Mouse (Mus musculus) neural tube, embryonic 10.5 days (tissue): ENCODE data around the gene Dtx4.

Experiments
- DNase-seq: peaks from one replicate; pipeline ENCODE4 v3.0.0-alpha.2; 2017; ENCODE audit warnings: low spot score; ENCODE audit errors: extremely low spot score

Gene Dtx4

DNA sequence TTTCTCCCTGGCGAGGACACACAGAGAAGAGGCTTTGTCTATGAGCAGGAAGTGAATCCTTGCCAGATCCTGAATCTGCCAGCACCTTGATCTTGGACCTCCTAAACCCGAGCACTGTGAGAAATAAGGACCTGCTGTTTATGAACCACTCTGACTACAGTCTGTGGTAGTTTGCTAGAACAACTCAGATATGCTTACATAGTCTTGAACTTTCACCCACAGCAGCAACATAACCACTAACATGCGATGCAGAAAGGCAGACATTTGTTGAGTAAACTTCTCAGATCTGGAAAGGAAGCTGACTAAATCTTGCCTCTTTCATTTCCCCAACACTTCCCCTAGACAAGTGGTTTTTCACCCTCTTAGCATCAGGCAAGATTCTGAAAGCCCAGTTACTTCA is 29.4 kb downstream of the Dtx4 start:
- no peak for DNase-seq

DNA sequence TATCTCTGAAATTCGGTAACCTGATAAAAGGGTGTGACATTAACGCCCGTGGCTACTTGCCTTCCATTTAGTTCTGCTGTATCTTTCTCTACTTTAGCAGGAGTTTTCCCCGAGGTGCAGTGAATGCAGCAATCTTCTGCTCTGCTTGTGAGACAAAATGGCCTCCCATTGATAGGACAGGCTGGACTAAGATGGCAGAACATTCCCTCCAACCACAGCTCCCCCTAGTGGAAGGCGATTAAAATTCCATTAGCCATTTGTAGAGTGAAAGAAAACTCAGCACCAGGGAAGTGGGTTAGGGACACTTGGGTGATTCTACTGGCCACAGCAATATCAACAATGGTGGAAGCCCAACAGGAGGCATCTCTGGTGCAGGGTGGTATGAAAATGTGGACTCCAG is 33.8 kb downstream of the Dtx4 start:
- no peak for DNase-seq

DNA sequence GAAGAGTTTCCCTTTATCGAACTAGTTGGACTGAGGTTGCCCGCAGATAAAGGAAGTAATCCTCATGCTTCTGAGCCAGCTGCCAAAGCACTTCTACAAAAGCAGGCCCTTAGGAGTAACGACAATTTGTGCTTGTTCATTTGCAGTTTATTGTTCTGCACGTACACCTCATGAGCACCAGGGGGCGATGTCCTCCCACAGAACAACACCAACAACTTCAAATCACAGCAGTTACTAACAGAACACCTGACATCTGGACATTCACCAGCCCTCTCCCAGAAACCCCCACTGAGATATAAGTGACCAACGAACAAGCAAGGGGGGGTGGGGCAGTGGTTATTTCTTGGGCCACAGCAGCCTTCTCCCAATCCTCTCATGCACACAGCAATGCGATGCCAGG is 35.0 kb downstream of the Dtx4 start:
- peak; percentile 42 for DNase-seq

DNA sequence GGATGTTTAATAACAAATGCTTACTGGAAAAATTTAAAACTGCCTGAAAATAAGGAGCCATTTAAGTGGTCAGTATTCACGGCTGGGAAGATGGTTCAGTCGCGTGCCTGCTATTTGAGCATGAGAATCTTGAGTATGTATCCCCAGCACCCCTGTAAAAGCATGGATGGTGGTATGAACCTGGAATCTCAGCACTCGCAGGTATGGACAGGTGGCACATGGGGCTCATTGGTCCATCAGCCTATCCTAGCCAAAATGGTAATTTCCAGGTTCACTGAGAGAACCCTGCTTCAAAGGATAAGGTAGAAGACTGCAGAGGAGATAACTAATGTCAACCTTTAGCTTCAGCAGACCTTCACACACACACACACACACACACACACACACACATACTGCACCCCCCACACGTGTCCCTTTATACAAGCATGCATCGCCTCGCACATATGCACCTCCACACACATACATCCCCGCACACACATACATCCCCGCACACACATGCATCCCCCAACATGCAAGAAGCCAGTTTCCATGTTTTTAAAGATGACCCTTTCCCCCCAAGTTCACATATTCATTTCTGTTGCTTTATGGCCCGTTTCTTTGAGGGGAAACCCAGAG is 35.6 kb downstream of the Dtx4 start:
- peak; percentile 11 for DNase-seq

DNA sequence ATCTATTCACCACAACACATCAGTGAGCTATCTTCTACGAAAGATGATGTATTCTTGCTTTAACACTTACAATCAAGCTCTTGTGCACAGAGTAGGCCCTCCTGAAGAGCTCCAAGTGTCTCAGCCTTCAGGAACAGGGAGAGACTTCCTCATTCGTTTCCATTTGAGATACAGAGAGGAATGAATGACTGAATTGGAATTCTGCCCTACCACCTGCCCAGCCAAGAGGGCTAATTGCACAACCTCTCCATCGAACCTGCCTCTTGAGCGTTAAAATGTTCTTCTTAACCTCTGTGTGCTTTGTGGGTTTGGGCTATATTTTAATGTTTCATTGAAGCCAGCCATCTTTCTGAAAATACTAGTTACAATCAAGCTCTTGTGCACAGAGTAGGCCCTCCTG is 36.6 kb downstream of the Dtx4 start:
- DNase-seq: peak; percentile 8

DNA sequence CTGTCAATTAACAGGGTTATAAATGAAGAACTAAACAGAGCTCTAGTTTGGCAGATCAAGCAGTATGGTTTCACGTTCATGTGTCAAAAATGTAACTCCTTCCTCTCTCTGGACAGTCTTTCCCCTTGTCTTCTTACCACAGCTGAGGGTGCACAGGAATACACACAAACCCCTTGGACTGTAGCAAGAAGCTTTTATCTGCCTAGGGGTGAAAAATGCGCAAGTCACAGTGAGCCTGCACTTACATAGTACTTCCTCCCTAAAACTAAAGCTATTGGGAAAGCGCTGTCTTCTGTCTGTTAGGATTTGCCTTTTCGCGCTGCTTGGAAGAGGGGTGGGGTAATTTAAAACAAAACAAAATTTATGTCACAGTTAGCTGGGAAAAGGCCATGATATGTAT is 37.1 kb downstream of the Dtx4 start:
- peak; percentile 12 for DNase-seq

DNA sequence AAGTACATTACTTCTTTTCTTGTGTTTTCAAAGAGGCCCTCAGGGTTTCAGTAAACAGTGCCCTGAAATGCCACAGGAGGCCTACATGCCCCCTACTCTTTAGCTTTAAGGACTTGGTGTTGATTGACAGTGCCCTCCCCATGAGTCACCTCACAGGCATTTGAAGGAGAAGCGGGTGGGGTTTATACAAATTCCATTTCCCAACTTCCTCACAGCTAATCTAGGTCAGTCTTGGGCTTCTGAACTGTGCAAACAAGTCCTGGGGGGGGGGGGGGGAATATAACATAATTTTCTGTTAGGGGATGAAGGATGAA is 37.6 kb downstream of the Dtx4 start:
- peak; percentile 12 for DNase-seq

DNA sequence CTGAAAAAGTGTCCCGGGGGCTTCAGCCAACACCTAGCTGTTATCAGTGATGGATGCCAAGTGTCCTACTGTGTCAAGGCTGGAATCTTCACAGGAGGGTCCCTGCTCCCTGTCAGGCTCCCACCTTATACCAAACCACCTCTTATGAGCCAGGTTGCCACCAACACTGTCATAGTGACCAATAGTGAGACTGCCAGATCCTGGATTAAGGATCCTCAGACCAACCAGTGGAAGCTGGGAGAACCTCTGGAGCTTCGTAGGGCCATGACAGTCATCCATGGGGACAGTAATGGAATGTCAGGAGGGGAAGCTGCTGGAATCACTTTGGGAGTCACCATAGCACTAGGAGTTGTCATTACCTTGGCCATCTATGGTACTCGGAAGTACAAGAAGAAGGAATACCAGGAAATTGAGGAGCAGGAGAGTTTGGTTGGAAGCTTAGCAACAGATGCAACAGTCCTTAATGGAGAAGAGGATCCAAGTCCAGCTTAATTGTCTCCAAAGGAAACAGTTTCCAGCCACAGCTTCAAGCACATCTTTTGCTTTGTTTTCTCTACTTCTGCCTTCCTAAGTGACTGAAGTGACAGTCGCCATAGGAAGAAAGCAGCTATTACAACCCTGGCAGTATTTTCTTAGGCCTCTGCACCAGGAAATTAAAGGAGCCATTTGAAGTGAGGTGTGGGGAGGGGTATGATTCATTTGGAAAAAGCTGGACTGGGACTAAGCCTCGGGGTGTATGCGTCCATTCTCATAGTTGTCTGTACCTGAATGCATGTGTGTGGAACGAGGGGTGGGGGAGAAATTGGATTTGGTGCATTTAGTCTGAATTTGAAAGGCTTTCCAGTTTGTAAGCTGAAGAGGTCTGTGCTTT is 38.2 kb downstream of the Dtx4 start:
- DNase-seq: peak; percentile 11

DNA sequence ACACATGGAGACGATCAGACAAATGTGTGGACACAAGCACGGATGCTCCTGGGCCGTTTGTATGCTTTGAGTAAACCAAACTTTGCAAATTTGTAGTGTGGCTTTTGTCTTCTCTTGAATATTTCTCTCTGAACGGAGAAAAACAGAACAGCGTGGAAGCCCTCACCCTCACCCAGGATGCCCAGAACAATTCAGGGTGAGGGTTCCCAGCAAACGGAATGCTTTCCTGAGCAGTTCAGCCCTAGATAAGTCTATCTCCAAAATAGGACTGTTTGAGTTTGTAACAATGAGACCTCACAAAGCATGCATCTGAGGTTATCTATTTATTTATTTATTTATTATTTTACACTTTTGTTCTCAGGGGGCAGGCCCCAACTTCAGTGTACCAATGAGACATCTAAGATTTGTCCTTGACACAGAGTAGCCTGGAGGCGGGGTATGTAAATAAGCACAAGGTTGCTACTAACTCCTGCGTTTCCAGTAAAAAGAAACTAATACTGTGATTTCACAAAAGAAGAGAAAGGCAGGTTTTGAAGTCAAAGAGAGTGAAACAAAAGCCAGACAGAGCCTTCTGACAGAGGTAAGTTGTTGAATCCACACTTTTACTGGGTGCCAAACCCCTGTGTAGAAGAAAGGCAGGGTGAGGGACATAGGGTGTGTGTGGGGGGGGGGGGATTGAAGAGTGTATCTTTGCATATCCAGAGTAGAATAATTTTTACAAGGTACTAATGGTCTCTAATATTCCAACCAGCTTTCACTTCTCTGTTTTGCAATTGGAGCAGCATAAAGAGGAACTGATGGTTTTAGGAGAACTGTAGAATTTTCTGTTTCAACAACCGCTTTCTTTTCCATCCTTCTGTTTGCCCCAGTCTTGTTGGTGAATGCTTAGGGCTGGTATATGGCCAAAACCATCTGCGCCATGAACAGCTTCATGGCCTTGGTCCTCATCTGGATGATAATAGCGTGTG is 40.7 kb downstream of the Dtx4 start, which contains the start of gene Mpeg1:
TSS of gene Mpeg1 (plus strand) at position 498 of the 968 bp plus-strand sequence.
- DNase-seq: no peak

DNA sequence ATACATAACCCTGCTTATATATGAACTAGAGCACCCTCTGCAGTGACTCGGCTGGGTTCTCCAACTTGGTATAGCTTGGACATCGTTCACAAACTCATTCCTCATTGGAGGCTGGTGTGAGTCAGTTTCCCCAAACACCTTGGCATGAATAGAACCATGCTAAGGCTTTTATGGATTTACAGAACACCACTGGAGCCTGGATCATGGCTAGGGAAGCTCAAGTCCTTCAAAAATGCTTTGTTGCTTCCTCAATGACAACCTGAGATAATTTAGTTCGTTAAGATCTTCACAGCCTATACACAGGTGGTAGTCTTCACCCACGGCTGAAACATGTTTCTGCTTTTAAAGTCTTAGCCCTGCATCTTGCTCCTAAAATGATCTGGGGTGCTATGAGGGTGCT is 41.7 kb downstream of the Dtx4 start:
- DNase-seq: no peak

DNA sequence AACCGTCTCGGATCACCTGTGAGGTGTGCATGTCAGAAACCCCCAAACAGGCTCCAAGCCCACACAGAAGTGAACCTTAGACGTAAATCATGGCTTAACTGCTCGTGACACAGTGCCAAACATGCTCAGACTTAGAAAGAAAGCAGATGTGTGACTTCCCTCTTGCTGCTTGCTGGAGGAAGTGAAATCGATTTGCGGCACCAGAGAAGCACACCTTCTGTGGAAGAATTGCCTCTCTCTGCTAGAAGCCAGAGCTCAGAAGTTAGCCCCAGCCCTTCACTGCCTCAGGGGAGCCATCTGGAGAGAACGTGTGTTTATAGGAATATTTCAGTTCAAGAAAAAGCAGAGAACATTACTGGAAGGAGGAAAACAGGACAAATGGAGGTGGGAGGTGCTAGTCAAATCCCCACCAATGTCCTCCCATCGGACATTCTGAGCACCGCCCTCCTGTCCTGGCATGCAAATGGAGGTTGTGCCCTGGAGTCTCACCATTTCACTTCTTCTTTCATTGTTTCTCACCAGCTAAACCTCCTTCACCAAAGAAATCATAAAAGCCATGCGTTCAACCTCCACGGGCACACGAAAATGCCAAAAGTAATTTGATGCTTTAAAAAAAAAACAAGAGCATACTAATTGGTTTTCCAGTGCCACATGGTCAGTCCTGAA is 43.7 kb downstream of the Dtx4 start:
- peak; percentile 12 for DNase-seq

DNA sequence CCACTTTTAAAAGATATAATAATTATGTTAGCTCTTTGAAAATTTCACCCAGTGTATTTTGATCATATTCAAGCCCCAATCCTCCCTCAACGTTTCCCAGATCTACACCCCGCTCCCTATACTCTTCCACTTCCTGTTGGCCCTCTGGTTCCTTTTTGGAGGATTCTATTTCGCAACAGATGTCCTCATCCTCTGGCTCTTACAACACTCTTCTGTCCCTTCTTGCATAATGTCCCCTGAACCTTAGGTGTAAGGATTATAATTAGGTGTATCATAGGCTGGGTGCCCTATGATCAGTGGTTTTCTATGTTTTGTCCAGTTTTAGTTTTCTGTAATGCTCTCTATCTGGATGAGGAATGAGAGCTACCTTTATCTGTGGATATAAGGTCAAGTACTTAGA is 56.2 kb downstream of the Dtx4 start:
- DNase-seq: no peak

DNA sequence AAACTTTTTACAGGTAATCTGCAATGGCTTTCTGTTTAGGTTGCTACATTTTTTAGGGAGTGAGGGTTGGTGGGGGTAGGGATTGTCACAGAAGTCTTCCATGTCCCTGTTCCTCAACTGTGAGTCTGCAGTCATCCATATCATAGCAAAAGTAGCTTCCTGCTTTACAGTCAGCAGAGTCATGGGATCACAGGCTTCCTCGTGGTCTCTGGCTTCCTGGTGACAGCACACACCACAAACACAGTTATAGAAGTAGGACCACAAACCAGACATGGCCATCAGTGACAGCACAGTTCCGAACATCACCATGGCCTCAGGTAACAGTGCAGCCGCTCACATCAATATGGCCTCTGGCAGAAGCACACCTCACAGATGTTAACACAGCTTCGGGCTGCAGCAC is 58.7 kb downstream of the Dtx4 start:
- DNase-seq: no peak

DNA sequence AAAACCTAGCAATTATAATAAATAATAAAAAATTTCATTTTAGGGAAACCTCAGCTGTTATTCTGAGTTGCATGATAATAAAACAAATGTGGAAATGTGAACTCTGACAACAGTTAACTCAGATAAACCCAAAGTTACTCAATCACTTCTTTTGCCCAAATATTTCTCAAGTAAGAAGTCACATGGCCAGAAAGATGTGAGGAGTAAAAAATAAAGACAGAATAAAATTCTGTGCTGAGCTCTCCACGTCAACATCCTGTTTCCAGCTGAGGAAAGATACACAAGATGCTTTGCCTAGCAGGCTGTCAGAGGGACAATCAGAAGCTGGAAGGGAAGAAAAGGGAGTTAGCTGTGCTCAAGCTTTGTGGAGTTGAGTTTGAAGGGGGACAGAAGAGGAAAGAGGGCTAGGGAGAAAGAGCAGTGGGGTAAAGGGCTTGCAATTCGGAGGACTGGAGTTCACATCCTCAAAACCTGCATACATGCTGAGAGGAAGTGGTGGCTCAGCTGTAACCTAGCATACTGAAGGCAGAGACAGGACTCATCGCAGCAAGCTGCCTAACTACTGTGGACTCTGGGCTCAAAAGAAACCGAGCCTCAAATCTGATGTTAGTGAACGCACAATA is 61.0 kb downstream of the Dtx4 start:
- DNase-seq: no peak

DNA sequence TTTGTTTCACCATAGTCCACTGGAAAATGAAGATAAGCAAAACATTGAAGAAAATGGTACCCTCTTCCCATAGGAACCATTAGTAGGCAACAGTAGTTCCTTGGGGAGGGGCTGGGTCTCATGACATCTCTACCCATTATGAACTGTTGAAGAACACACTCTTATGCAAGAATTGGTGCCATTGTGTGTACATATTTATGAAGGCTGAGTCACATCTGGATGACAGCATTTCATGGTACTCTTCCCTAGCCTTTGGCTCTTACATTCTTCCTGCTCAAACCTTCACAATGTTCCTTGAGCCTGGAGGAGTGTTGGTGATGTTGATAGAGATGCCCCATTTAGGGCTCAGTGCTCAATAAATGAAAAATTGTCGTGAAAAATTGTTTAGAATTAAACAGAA is 61.7 kb downstream of the Dtx4 start:
- no peak for DNase-seq

DNA sequence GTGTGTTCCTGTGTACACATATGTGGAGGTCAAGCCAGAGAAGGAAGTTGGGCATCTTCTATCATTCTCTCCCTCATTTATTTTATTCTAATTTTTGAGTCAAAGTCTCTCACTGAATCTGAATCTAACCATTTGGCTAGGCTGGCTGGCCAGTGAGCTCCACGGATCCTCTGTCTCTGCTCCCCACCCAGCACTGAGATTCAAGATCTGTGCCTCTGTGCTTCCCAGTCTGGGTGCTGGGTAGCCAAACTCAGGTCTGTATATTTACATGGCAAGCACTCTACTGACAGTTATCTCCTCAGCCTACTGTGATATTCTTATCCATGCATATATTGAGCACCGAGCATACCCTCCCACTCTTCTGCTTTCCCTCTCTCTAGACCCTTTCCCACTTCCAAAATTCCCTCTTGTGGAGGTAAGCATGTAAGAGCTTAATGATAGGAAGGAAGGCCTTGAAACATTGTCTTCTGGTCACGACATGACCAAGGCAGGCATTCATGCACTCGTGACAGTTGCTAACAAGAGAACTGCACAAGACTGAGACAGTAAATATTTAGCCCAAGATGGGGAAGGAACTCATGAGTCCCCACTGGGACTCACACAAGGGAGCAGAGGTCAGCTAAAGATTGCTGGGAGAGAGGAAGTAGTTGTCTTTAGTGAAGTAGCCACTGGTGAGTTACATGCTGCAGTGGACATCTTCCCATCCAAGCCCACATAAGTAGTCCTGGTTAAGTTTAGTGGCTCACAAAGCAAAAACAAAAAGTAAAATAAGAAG is 65.3 kb downstream of the Dtx4 start:
- no peak for DNase-seq

DNA sequence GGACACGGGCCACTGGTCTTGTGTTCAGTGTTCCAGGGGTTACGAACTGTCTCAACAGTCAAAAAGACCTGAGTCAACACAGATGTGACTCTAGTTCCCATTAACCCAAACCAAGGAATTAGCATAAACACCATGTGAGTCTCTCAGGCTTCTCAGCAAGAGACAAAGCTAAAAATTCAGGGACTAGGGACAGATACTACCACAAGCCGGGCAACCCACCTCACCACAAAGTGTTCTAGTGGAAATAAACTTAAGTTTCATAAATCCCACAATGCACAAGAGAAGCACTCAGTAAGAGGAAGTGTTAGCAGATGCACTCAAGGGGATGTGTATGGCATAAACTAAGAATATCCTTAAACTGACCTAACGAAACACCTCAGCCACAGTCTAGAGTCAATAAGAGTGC is 66.2 kb downstream of the Dtx4 start:
- no peak for DNase-seq

DNA sequence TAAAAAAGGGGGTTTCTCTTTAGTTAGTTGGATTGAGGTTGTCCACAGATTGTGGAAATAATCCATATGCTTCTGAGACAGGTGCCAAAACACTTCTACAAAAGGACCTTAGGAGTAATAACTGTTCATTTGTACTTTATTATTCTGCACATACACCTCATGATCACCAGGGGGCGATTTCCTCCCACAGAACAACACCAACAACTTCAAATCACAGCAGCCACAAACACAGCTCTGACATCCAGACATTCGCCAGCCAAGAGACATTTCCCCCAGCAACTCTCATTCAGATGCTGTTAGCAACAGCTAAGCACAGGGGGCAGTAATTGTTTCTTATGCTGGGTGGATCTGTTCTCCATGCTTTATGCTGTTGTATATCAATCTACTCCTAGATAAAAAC is 68.2 kb downstream of the Dtx4 start:
- DNase-seq: no peak

DNA sequence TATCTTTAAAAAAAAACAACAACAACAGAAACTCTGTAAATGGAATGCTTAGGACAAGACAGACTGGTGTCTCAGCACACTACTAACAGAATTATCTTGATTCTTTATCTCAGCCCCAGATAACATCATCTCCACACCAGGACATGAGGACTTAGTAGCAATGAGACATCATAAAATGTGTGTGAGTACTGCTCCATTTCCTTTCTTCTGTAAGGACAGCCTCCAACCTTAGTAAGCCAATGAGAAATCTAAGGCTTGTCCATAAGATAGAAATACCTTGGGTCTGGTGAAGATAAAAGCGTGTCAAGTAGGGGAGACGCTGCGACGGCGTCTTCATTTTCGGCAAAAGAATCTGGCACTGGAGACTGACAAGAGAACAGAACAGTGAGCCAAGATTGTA is 73.6 kb downstream of the Dtx4 start, which contains the start of gene Pfpl:
TSS of gene Pfpl (plus strand) at position 301 of the 400 bp plus-strand sequence.
- DNase-seq: no peak

DNA sequence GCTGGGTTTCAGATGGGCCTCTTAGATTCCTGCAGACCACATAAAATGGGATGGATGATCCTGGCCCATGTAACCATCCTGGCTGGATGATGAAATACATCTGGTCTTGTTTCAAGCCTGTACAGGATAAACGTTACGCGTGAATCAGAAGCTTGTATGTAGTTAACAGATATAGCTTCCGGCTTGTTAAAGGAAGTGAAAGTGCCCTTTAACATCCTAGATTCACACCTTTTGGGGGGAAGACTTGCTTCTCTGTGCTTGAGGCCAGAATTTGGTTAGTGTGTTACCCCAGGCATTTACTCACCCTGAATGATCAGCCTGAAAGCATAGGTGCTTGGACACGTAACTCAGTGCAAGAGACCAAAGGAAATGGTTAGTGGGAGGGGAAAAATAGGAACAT is 74.2 kb downstream of the Dtx4 start:
- no peak for DNase-seq
